Mouse (Mus musculus) MN1 (cell line): ENCODE measurements around the gene Lpp.

Experiments used
- DNase-seq: peaks from one replicate; pipeline ENCODE4 v3.0.0-alpha.2; 2016; ENCODE audit warnings: low spot score

Gene Lpp

GRCm38 (mm10) chr16:24695062-24695461, 301.8 kb downstream of the Lpp start:
- DNase-seq: no peak

DNA sequence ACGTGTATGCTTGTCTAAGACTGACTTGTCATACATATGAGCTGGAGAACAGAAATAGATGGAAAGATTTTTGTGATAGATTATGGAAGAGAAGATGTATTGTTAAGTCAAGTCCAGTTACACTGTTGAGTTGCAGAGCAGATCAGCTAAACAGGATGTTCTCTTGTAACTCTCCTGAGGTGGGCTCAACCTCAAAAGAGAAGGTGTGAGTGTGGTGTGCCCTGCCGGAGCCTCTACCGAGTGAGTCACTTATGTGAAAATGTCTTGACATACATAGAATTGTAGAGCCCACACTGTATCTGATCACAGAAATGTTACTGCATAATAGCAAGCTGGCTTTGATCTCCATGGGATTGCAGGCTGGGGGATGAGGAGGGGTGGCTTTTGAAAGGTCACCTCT, 310.9 kb downstream of the Lpp start:
- DNase-seq: no peak

DNA sequence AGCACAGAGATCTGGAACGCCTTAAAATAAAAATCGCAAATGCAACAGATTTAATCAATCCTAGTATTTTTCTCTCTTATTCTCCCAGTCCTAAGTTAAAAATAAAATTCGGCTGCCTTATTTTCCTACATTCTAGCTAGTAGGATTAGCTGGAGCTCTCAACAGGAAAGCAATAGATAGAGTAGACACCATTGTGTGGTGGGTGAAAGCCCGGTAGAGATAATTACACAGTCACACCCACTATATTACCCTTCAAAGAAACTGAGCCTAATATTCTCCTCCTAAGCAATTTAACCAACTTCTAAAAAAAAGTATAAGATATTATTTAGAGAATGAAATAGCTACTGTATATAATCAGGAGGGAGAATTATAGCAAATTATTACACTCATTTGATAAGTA, 330.3 kb downstream of the Lpp start:
- DNase-seq: no peak

- DNase-seq: no peak
Measured at GRCm38 (mm10) chr16:24732751-24733150, 339.4 kb downstream of the Lpp start.

GRCm38 (mm10) chr16:24733321-24733720, 340.0 kb downstream of the Lpp start:
- DNase-seq: no peak

DNA sequence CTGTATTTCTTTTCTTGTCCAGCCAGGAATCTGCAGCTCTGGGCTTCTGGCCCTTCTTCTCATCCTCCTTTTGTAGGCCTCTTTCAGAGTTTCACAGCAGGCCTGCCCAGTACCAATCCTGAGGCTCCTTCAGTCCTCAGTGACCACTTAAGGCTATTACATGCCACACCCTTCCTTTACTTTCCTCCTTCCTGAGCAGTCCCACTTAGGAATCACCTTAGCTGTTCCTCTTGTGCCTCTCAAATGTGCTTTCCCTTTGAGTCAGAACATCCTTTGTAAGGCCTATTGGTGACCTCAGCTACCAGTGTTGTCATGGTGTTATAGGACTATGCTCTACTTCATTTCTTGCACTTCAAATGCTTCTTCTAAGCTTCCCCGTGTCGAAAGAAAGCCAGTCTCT, 342.4 kb downstream of the Lpp start:
- no peak for DNase-seq

GRCm38 (mm10) chr16:24737362-24738057, 344.2 kb downstream of the Lpp start:
- DNase-seq: no peak

- DNase-seq: no peak
Measured at GRCm38 (mm10) chr16:24740714-24741113, 347.4 kb downstream of the Lpp start.

GRCm38 (mm10) chr16:24749816-24750215, 356.5 kb downstream of the Lpp start:
- DNase-seq: no peak

- no peak for DNase-seq
Measured at GRCm38 (mm10) chr16:24756141-24756540, 362.8 kb downstream of the Lpp start.

DNA sequence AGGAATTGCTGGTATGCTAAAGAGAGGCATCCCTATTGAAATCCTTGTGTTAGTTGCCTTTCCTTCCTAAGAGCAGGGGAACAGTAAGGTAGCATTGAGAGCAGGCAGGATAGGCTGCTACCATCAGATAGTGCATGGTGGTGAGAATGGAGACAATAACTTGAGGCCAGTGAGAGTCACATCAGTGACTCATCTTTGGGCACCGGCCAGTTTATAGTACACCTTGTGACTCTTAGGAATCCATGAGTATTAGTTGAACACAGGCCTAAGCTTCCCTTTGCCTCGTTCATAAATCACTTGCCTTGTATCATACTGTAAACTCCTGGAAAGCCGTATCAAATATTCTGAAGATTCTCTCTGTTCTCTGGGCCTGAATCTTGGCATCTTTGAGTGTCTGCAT, 372.7 kb downstream of the Lpp start:
- no peak for DNase-seq

GRCm38 (mm10) chr16:24766596-24766995, 373.3 kb downstream of the Lpp start:
- no peak for DNase-seq

DNA sequence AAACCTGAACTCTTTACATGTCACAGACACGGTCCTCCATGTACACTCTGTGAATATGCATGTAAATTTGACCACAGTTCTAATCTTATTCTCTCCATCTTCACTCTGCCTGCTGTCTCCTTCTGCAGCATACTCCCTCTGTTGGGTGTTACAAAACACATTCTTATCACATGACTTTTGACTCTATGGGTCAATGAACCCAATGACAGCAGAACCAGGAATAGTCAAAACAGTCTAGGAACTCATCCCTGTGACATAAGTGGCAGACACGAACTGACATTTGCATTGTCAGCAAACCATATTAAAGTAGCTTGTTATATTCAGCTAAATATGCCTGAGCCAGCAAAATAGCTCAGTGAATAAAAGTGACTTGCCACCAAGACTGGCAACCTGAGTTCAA, 383.7 kb downstream of the Lpp start:
- no peak for DNase-seq

GRCm38 (mm10) chr16:24778432-24779274, 385.3 kb downstream of the Lpp start:
- DNase-seq: no peak

GRCm38 (mm10) chr16:24780545-24780944, 387.2 kb downstream of the Lpp start:
- DNase-seq: no peak

DNA sequence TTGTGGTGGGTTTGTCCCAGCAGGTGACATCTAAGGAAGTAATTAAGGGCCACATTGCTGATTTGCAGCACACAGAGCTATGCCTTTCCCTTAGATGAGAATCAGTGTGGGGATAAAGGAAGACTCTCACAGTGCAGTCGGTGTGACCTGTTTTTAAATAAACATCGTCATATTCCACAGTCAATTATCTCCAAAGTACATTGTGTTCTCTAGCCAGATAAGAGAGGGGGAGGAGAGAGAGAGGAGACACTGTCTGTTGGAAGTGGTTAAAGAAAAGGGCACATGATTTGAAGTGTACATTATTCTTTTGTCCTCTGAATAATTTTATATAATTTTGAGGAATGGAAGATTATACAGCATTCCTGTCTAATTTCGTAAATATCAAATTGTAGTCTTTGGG, 388.6 kb downstream of the Lpp start:
- DNase-seq: no peak

DNA sequence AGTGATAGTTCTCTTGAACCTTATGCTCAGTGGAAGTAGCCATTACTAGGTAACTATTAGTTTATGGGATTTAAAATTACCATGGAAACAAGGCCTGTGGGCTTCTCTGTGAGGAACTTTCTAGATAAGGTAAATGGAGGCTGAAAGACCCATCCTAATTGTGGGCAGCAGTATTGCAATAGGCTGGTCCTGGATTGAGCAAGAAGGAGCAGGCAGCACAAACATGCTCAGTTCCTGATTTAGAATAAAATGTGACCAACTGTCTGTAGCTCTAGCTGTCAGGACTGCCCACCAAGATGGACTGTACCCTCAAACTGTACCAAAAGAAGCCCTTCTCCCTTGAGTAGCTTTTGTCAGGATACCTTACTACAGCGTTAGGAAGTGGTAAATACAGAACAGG, 392.3 kb downstream of the Lpp start:
- DNase-seq: no peak

- no peak for DNase-seq
Measured at GRCm38 (mm10) chr16:24788973-24789372, 395.7 kb downstream of the Lpp start.

- DNase-seq: no peak
Measured at GRCm38 (mm10) chr16:24791387-24791786, 398.1 kb downstream of the Lpp start.

GRCm38 (mm10) chr16:24791984-24792383, 398.7 kb downstream of the Lpp start:
- no peak for DNase-seq

DNA sequence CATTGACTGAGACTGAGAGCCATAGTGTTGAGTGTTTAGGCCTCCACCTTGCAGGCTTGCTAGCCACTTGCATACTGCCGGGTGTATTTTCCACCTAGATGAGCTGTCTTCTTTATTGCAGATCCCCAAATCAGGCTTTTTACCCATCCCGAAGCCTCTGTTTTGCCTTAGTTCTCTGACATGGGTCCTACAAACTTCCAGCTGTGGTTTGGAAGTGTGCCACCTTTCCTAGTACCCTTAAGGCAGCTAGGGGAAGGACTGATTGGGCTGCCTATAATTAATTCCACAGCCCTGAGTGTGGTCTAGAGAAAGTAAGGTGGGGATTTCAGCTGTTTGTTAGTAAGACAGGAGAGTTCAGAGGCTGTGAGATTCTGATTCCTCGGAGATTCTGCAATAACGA, 399.5 kb downstream of the Lpp start:
- no peak for DNase-seq

- no peak for DNase-seq
Measured at GRCm38 (mm10) chr16:24794665-24795064, 401.4 kb downstream of the Lpp start.

DNA sequence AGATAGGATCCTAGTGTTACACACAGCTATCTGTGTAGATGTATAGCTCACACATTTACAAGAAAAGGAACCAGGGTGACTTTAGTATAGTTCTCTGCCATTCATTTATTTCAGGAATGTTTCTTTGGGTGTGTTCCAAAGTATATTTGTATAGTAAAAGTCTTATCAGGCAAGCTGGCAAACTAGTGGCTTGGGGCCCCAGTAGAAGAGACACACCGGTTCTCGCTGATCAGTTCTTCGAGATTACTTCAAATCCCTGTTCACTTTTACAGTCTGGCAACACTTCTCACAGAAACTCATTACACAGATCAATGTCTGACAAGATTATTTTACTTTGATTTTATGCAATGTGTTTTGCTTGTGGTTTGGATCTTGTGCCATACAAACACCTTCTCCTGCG, 408.0 kb downstream of the Lpp start:
- DNase-seq: no peak

- DNase-seq: no peak
Measured at GRCm38 (mm10) chr16:24801780-24802179, 408.5 kb downstream of the Lpp start.
